Mouse (Mus musculus): ENCODE data around the gene Vmn2r52.
"Not testable (repeated sequence)": the region's sequence is repeated elsewhere in the genome, so short reads cannot be mapped to it uniquely, and the experiment has no call there.

Gene Vmn2r52

DNA sequence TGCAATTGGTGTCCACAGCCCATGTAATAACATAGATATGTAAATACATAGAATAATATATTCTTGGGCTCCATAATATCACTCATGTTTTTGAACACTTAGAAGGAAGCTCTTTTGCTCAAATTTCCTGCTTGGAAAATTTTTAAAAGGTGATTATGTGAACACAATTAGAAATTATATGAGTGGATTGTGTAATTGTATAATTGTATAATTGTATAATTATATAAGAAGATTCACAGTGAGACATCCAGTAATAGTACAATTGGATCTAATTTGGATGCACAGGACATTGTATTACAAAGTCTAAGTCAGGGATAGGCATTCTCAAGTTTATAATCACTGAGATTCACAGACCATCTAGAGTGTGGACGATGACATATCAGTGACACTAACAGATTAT lies at the start of gene Vmn2r52:
Gene Vmn2r52, minus strand, starts transcription at position 101 of the 400 bp plus-strand sequence.
- DNase-seq (ENCODE audit: low read depth, low spot score): no peak

DNA sequence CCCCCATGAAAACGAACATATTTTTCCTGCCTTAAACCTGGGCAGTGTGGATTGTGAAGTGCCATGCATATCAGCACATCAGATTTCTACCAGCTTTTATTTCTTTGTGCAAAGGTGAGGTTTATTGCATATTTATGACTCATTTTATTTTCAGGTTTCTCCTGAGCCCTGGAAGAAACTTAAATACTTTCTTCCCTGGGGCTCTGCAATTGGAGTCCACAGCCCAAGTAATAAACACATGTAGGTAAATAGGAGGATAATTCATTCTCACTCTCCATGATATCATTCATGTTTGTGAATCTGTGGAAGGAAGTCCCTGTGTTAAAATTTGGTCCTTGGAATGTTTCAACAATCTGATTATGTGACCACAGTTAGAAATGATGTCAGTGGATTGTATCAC lies 70.7 kb downstream of the Vmn2r52 start, which contains the start of gene Vmn2r51:
Gene Vmn2r51, minus strand, starts transcription at position 101 of the 400 bp plus-strand sequence.
- not testable (repeated sequence) for DNase-seq (ENCODE audit: low read depth, low spot score)
